Mouse (Mus musculus) left cerebral cortex, postnatal 14 days (tissue): ENCODE measurements around the gene Olfr718-ps1. TPM values are rescaled to one million over a fixed set of nuclear protein-coding genes. Genes with fewer than 3 reads are reported as not detected.

Source experiments
- DNase-seq, 2 experiments: peaks; one replicate each; pipeline ENCODE4 v3.0.0; 2021 to 2022; ENCODE audit warnings: low spot score in 2 of 2, mixed read lengths in 1 of 2
- intact Hi-C: fragments of 180-260 bp; cut with DNase I; formaldehyde crosslinking; loops from one replicate; pipeline ENCODE4 v1.15.1; 2025
- total RNA-seq, 2 experiments: library from RNA; stranded (reverse); gene quantifications; 2 replicates each; pipeline ENCODE4 v1.2.3; 2021

Olfr718-ps1 gene
- total RNA-seq, 2 experiments from 2014 or later: 0.11 to 0.13 TPM

GRCm38 (mm10) chr5:143132935-143133514 is 14.4 kb downstream of the Olfr718-ps1 start:
- intact Hi-C loops: no loop called here
- DNase-seq: no peak

GRCm38 (mm10) chr5:143130342-143130741 is 17.0 kb downstream of the Olfr718-ps1 start:
- DNase-seq: no peak
- intact Hi-C loops: no loop called here

GRCm38 (mm10) chr5:143129101-143129500 is 18.3 kb downstream of the Olfr718-ps1 start:
- intact Hi-C loops: no loop called here

GRCm38 (mm10) chr5:143127837-143128236 is 19.5 kb downstream of the Olfr718-ps1 start:
- peak; percentile 18 to 42 for DNase-seq
- intact Hi-C loops: no loop called here

More at GRCm38 (mm10) chr5:143129101-143129500, 18.3 kb downstream of the Olfr718-ps1 start:
- DNase-seq: no peak

- intact Hi-C loops: no loop called here
- DNase-seq: no peak
Observed at GRCm38 (mm10) chr5:143126908-143127307, 20.5 kb downstream of the Olfr718-ps1 start.

GRCm38 (mm10) chr5:143126089-143126488 is 21.3 kb downstream of the Olfr718-ps1 start:
- intact Hi-C loops: no loop called here

GRCm38 (mm10) chr5:143125601-143126000 is 21.8 kb downstream of the Olfr718-ps1 start:
- peak; percentile 63 to 77 for DNase-seq
- intact Hi-C loops: no loop called here

More at GRCm38 (mm10) chr5:143126089-143126488, 21.3 kb downstream of the Olfr718-ps1 start:
- DNase-seq: no peak

GRCm38 (mm10) chr5:143124805-143125378 is 22.5 kb downstream of the Olfr718-ps1 start:
- intact Hi-C loops: no loop called here
- DNase-seq: no peak

GRCm38 (mm10) chr5:143122673-143123072 is 24.7 kb downstream of the Olfr718-ps1 start:
- no peak for DNase-seq
- intact Hi-C loops: no loop called here

GRCm38 (mm10) chr5:143122125-143122524 is 25.3 kb downstream of the Olfr718-ps1 start:
- intact Hi-C loops: no loop called here
- no peak for DNase-seq

- intact Hi-C loops: no loop called here
- DNase-seq: peak; percentile 97
Observed at GRCm38 (mm10) chr5:143112281-143113246, 34.8 kb downstream of the Olfr718-ps1 start, which contains the start of gene Rnf216. TSS of gene Rnf216 (minus strand) at chr5:143112994.

GRCm38 (mm10) chr5:143106842-143107241 is 40.5 kb downstream of the Olfr718-ps1 start:
- intact Hi-C loops: no loop called here
- DNase-seq: no peak

GRCm38 (mm10) chr5:143103231-143103630 is 44.1 kb downstream of the Olfr718-ps1 start:
- intact Hi-C loops: no loop called here

GRCm38 (mm10) chr5:143101626-143102025 is 45.8 kb downstream of the Olfr718-ps1 start:
- intact Hi-C loops: no loop called here
- DNase-seq: no peak

More at GRCm38 (mm10) chr5:143103231-143103630, 44.1 kb downstream of the Olfr718-ps1 start:
- no peak for DNase-seq

- intact Hi-C loops: no loop called here
- no peak for DNase-seq
Observed at GRCm38 (mm10) chr5:143095256-143095655, 52.1 kb downstream of the Olfr718-ps1 start.

- DNase-seq: no peak
- intact Hi-C loops: no loop called here
Observed at GRCm38 (mm10) chr5:143092891-143093290, 54.5 kb downstream of the Olfr718-ps1 start.

GRCm38 (mm10) chr5:143084898-143085297 is 62.5 kb downstream of the Olfr718-ps1 start:
- intact Hi-C loops: no loop called here
- DNase-seq: peak; percentile 31 to 34
